Mouse (Mus musculus) adipocyte (in vitro differentiated cells): ENCODE measurements around the gene Rnf216.

Source experiments
- DNase-seq: peaks from one replicate; pipeline ENCODE4 v3.0.0-alpha.2; 2016; ENCODE audit warnings: low spot score

Gene Rnf216

GRCm38 (mm10) chr5:143053132-143053972 is 59.4 kb downstream of the Rnf216 start:
- DNase-seq, result no peak

GRCm38 (mm10) chr5:143052677-143053076 is 60.1 kb downstream of the Rnf216 start:
- DNase-seq, result no peak

GRCm38 (mm10) chr5:143051851-143052250 is 60.9 kb downstream of the Rnf216 start:
- DNase-seq, result no peak

GRCm38 (mm10) chr5:143050273-143050672 is 62.5 kb downstream of the Rnf216 start:
- no peak for DNase-seq

GRCm38 (mm10) chr5:143049746-143050145 is 63.0 kb downstream of the Rnf216 start:
- DNase-seq, result no peak

- DNase-seq, result peak; percentile 49
Observed at GRCm38 (mm10) chr5:143049013-143049385, 63.8 kb downstream of the Rnf216 start.

- DNase-seq, result peak; percentile 29
Observed at GRCm38 (mm10) chr5:143048232-143049012, 64.4 kb downstream of the Rnf216 start.

- DNase-seq, result peak; percentile 66
Observed at GRCm38 (mm10) chr5:143047586-143047985, 65.2 kb downstream of the Rnf216 start.

- DNase-seq, result no peak
Observed at GRCm38 (mm10) chr5:143043902-143044301, 68.9 kb downstream of the Rnf216 start.

- DNase-seq, result peak; percentile 35
Observed at GRCm38 (mm10) chr5:143043285-143043684, 69.5 kb downstream of the Rnf216 start.

GRCm38 (mm10) chr5:143038794-143039193 is 74.0 kb downstream of the Rnf216 start:
- DNase-seq, result no peak

- peak; percentile 76 for DNase-seq
Observed at GRCm38 (mm10) chr5:143037201-143037600, 75.6 kb downstream of the Rnf216 start.

GRCm38 (mm10) chr5:143036052-143036451 is 76.7 kb downstream of the Rnf216 start:
- no peak for DNase-seq

- DNase-seq, result no peak
Observed at GRCm38 (mm10) chr5:143035271-143035670, 77.5 kb downstream of the Rnf216 start.

- no peak for DNase-seq
Observed at GRCm38 (mm10) chr5:143034108-143034507, 78.7 kb downstream of the Rnf216 start.

GRCm38 (mm10) chr5:143033277-143033676 is 79.5 kb downstream of the Rnf216 start:
- DNase-seq, result no peak

GRCm38 (mm10) chr5:143032639-143033146 is 80.1 kb downstream of the Rnf216 start:
- DNase-seq, result peak; percentile 57

- DNase-seq, result no peak
Observed at GRCm38 (mm10) chr5:143031681-143032080, 81.1 kb downstream of the Rnf216 start.

- DNase-seq, result no peak
Observed at GRCm38 (mm10) chr5:143031193-143031592, 81.6 kb downstream of the Rnf216 start.

- no peak for DNase-seq
Observed at GRCm38 (mm10) chr5:143023887-143024286, 88.9 kb downstream of the Rnf216 start.

- no peak for DNase-seq
Observed at GRCm38 (mm10) chr5:143022956-143023355, 89.8 kb downstream of the Rnf216 start.

GRCm38 (mm10) chr5:143017401-143017800 is 95.4 kb downstream of the Rnf216 start:
- DNase-seq, result no peak

- no peak for DNase-seq
Observed at GRCm38 (mm10) chr5:143009383-143009782, 103.4 kb downstream of the Rnf216 start.
